Mouse (Mus musculus) cerebellum, adult 11 months (tissue): ENCODE data around the gene 5430402E10Rik.
"Not testable (repeated sequence)": the region's sequence is repeated elsewhere in the genome, so short reads cannot be mapped to it uniquely, and the experiment has no call there.

Experiments
- DNase-seq: peaks from one replicate; pipeline ENCODE4 v3.0.0; 2022

The 5430402E10Rik gene

GRCm38 (mm10) chrX:77924962-77925361 is at the start of gene 5430402E10Rik:
Gene 5430402E10Rik, minus strand, starts transcription at chrX:77925062.
- DNase-seq, result not testable (repeated sequence)

GRCm38 (mm10) chrX:77880033-77880432 is 44.8 kb downstream of the 5430402E10Rik start:
- not testable (repeated sequence) for DNase-seq
